Mouse (Mus musculus) bone marrow, adult 2 months (tissue): Measurements from ENCODE around the gene Borcs6. TPM values are rescaled to one million over a fixed set of nuclear protein-coding genes. Genes with fewer than 3 reads are reported as not detected.

Experiments
- H3K27ac ChIP-seq: fragments of 200-500 bp; 2 replicates; pipeline ENCODE4 v1.5.1; 2012; ENCODE audit warnings: low read depth, mild to moderate bottlenecking, control low read depth, inconsistent platforms, low read length; ENCODE audit not compliant: control insufficient read depth, poor library complexity, insufficient read depth
- H3K4me1 ChIP-seq: fragments of 200-500 bp; 2 replicates; pipeline ENCODE4 v1.6.1; 2011; ENCODE audit warnings: low read length; ENCODE audit not compliant: control insufficient read depth, insufficient read depth
- H3K4me3 ChIP-seq: fragments of 200-500 bp; replicated peaks from 2 replicates; pipeline ENCODE3; 2011; ENCODE audit warnings: mild to moderate bottlenecking, low read depth, low read length, control low read depth; ENCODE audit not compliant: control insufficient read depth
- CTCF ChIP-seq: fragments of 200-500 bp; IDR thresholded peaks from 2 replicates; pipeline ENCODE4 v1.5.1; 2011; ENCODE audit warnings: low read length, control low read depth; ENCODE audit not compliant: control insufficient read depth, insufficient read depth
- POLR2A ChIP-seq: fragments of 200-500 bp; IDR thresholded peaks from 2 replicates; pipeline ENCODE4 v1.6.1; 2011; ENCODE audit warnings: low read depth, mild to moderate bottlenecking, control low read depth, low read length, borderline replicate concordance; ENCODE audit not compliant: control insufficient read depth
- WGBS: fragments of 180-500 bp; shearing (Covaris S2); methylation state at CpG from one replicate; pipeline ENCODE4 v1.1.7; 2018; 5-methylcytosine and 5-hydroxymethylcytosine counted together
- polyA plus RNA-seq: library from polyadenylated mRNA; stranded (reverse); fragments of >200 nt; gene quantifications from 2 replicates; pipeline ENCODE4 v1.2.4, GENCODE M21; 2011; ENCODE audit warnings: low replicate concordance; ENCODE audit not compliant: missing spikeins, insufficient read depth, insufficient read length

The Borcs6 gene
- polyA plus RNA-seq, 1 experiment = 18.4 TPM

DNA sequence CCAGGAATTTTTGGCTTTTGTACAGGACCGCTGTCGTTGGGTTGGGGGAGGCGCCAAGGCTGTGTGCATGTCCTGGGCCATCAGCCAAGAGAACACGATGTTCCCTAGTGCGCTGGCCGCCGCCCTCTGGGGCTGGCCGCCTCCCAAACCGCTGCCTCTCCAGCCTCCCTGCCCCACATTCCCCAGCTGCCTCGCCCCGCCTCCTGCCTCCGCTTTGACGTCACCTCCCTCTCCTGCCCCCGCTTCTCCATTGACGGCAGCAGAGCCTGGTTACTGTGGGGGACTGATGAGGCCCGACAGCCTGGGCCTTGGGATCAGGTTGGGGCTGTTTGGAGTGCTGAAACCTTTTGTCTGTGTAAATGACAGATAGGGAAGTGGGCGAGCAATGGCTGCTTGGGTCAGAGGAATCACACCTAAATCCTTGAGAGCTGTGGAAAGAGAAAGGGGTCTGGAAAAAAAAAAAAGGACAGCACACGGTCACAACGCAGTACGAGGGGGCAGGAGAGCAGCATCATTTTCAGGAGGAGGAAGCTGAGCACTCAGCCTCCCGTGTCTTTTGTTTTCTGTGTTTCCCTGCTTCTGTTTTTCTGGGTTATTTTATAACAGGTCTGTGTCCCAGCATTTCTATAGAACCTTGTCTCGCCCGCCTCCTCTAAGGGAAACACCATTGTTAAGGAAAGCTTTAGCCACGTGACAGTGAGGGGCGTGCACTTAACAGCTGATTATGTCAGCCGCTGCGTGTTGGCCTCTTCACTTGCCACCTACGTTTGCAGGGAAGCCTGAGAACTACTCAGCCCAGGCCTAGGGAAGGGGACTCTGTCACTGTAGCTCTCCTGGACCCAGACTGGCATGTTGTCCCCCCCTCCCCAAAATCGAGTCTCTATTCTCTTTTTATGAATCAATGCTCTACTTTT lies 37.7 kb downstream of the Borcs6 start:
- H3K4me1 ChIP-seq = peaks cover 13% of the 10 kb centered on the region; the same call in 1 of the 2 replicates
- H3K27ac ChIP-seq = peak overlapping the region; percentile 81
- H3K4me3 ChIP-seq = peak overlapping the region; percentile 40
- WGBS = 1% methylated on average over 29 of the region's 29 CpGs
- TF ChIP-seq CTCF = no peak
- peak; percentile 67; the same call in 1 of the 2 replicates for TF ChIP-seq POLR2A

DNA sequence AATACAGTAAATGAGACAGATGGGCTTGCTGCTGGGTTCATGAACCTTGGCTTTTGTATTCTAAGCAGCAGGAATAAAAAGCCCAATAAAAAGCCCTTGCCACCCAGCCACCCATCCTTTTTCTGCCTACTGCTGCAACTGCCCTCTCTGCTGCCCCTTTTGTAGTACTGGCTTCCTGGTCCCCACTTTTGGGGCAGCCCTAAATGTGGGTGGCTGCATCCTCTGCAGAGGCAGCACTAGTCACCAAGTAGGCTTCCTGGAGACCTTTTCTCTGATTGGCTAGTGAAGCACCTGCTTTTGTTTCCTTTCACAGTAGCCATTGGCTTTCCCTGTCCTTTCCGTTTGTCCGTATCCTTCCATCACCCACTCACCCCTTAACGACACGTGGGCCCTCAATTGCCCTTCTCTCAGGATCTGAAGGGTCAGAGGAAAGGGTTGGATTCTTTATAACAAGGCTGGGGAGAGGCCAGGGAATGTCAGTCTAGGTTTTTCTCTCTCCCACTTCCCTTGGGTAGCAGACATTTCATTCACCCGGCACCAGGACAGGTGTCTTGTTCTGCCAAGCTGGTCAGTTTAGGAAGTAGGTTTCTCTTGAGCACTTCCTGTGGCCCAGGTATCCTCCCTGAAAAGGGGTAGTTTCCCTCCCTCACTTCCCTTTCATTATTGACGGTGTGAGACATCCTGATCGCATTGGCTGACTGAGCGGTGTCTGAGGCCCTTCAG lies 38.7 kb downstream of the Borcs6 start:
- Histone ChIP-seq H3K4me1 (peaks cover 13% of the 10 kb centered on the region; the same call in 1 of the 2 replicates), H3K4me3 (peak overlapping the region; percentile 6), H3K27ac (peak overlapping the region; percentile 92)
- WGBS = 17% methylated on average over 8 of the region's 8 CpGs
- TF ChIP-seq POLR2A (no peak), CTCF (no peak)

GRCm38 (mm10) chr11:69098762-69099091 lies 39.2 kb downstream of the Borcs6 start:
- 1% methylated on average over 19 of the region's 19 CpGs for WGBS
- Histone ChIP-seq H3K27ac (peak overlapping the region; percentile 92), H3K4me1 (peaks cover 13% of the 10 kb centered on the region; the same call in 1 of the 2 replicates), H3K4me3 (peak overlapping the region; percentile 70)
- peak; percentile 48; the same call in 1 of the 2 replicates for TF ChIP-seq POLR2A
- no peak for TF ChIP-seq CTCF

DNA sequence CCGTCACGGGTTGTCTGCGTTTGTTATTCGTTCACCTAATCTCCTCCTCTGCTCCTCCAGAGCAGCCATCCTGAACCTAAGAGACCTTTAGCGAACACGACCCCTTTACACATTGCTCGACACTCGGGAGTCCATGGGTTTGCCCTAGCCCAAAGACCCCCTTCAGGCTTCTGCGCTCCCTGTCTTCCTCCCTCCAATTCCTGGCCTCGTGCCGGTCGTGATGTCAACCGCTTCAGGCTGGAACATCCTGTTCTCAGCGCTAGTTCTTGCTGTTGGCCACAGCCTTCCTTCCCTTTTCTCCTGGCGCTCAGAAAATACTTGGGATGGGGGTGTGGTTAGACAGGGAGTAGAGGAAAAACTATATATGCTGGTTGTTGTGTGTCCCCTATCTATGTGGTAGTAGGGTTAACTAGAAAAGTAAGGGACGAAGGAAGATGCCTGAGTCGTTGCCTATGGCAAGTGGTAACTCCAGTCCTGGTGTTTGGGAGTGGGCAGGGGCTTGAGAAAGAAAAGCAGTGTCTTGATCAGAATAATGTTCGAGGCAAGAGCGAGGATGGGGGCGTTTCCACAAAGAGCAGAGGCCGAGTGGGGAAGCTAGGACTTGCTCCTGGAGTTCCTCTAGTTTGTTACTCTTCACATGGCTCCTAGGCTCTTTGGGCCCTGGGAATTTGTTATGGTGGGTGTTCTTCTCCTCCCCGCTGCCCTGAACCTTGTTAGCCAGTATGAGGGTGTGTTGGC lies 39.8 kb downstream of the Borcs6 start:
- H3K4me3 ChIP-seq = peak overlapping the region; percentile 70
- WGBS = under 1% methylated on average over 22 of the region's 22 CpGs
- TF ChIP-seq CTCF (no peak), POLR2A (no peak)
- peaks cover 13% of the 10 kb centered on the region; the same call in 1 of the 2 replicates for H3K4me1 ChIP-seq
- peak overlapping the region; percentile 92 for H3K27ac ChIP-seq

- peak overlapping the region; percentile 70 for H3K4me3 ChIP-seq
- H3K4me1 ChIP-seq = peaks cover 13% of the 10 kb centered on the region; the same call in 1 of the 2 replicates
- under 1% methylated on average over 23 of the region's 23 CpGs for WGBS
- H3K27ac ChIP-seq = peak overlapping the region; percentile 92
- TF ChIP-seq CTCF = peak; percentile 12; the same call in 1 of the 2 replicates
- peak; percentile 51; the same call in 1 of the 2 replicates for TF ChIP-seq POLR2A
These were observed 40.4 kb downstream of the Borcs6 start for GRCm38 (mm10) chr11:69099915-69100345.

- peaks cover 13% of the 10 kb centered on the region; the same call in 1 of the 2 replicates for H3K4me1 ChIP-seq
These were observed 41.3 kb downstream of the Borcs6 start for GRCm38 (mm10) chr11:69100639-69101360.

GRCm38 (mm10) chr11:69101604-69102402 lies 42.3 kb downstream of the Borcs6 start:
- H3K4me3 ChIP-seq = no peak overlapping the region
- peaks cover 13% of the 10 kb centered on the region; the same call in 1 of the 2 replicates for H3K4me1 ChIP-seq
- WGBS = 88% methylated on average over 21 of the region's 21 CpGs
- TF ChIP-seq POLR2A (no peak), CTCF (no peak)
- H3K27ac ChIP-seq = no peak overlapping the region

More at GRCm38 (mm10) chr11:69100639-69101360, 41.3 kb downstream of the Borcs6 start:
- Histone ChIP-seq H3K4me3 (no peak overlapping the region), H3K27ac (peak overlapping the region; percentile 92; the same call in 1 of the 2 replicates)
- no peak for TF ChIP-seq CTCF
- 62% methylated on average over 20 of the region's 20 CpGs for WGBS

- no peak overlapping the region for H3K4me3 ChIP-seq
- TF ChIP-seq POLR2A (no peak), CTCF (no peak)
- H3K27ac ChIP-seq = no peak overlapping the region
- H3K4me1 ChIP-seq = peaks cover 13% of the 10 kb centered on the region; the same call in 1 of the 2 replicates
- WGBS = 92% methylated on average over 7 of the region's 7 CpGs
These were observed 42.8 kb downstream of the Borcs6 start for GRCm38 (mm10) chr11:69102403-69102725.
